Mouse (Mus musculus) liver, postnatal 0 days (tissue): Measurements from ENCODE around the gene Pax2.

Source experiments
- CTCF ChIP-seq: sonication (generic); IDR thresholded peaks from 2 replicates; pipeline ENCODE4 v1.5.1; 2016; ENCODE audit warnings: antibody characterized with exemption, low read depth
- EP300 ChIP-seq: IDR thresholded peaks from 2 replicates; pipeline ENCODE4 v1.6.1; 2016; ENCODE audit warnings: antibody characterized with exemption, low read depth, mild to moderate bottlenecking

DNA sequence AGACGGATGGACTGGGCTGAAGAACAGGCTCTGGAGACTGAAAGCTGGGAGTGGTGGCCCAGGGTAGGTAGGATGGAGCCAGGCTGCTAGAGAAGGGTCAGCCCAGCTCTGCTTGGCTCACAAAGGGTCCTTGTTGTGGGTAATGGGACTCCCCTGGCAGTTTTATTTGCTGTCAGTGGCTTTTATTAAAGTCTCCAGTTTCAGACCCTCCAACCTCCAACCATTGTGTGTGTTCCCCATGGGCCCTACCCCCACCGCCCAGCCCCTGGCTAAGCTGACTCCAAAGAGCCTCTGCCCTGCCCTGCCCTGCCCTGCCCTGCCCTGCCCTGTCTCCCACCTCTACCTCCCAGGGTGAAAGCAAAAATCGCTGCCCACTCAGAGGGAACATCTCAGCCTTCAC is 128.5 kb downstream of the Pax2 start:
- TF ChIP-seq CTCF (no peak), EP300 (no peak)
